Mouse (Mus musculus): Measurements from ENCODE around the gene Pip4k2c.
A peak's percentile ranks its signal among the peaks of the same experiment; 100 is the strongest.
"Not testable (repeated sequence)": the region's sequence is repeated elsewhere in the genome, so short reads cannot be mapped to it uniquely, and the experiment has no call there.

Gene Pip4k2c

DNA sequence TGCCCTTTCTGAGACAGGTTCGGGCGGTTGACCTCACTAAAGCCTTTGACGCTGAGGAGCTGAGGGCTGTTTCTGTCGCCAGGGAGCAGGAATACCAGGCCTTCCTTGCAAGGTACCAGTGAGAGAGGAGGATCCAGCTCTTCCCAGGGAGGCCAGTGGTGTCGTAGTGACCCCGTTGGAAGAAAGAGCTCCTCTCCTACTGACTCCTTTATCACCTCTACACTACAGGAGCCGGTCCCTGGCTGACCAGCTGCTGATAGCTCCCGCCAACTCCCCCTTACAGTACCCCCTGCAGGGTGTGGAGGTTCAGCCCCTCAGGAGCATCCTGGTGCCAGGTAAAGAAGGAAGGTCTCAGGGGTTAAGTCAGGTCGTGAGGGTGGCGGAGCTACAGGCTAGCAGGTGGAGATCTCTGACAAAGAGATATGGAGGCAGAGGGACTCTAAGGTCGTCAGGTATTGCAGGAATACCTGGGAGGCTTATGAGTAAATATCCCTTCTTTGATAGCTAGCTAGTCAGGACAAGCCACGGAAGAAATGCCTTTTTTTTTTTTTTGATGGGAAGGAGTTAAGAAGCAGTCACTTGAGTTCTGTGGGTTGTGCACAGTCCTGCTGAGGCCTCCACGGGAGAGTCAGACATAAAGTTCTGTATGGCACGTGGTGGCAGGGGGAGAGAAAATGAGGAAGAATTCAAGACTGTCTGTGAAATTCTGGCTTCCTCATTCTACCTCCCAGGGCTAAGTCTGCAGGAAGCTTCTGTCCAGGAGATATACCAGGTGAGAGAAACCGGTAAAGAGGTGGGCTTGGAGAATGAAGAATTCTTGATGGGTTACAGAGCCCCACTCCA, 44.4 kb downstream of the Pip4k2c start:
- no peak for DNase-seq

GRCm38 (mm10) chr10:127166404-127166715, 45.0 kb downstream of the Pip4k2c start:
- DNase-seq = peak; percentile 54

DNA sequence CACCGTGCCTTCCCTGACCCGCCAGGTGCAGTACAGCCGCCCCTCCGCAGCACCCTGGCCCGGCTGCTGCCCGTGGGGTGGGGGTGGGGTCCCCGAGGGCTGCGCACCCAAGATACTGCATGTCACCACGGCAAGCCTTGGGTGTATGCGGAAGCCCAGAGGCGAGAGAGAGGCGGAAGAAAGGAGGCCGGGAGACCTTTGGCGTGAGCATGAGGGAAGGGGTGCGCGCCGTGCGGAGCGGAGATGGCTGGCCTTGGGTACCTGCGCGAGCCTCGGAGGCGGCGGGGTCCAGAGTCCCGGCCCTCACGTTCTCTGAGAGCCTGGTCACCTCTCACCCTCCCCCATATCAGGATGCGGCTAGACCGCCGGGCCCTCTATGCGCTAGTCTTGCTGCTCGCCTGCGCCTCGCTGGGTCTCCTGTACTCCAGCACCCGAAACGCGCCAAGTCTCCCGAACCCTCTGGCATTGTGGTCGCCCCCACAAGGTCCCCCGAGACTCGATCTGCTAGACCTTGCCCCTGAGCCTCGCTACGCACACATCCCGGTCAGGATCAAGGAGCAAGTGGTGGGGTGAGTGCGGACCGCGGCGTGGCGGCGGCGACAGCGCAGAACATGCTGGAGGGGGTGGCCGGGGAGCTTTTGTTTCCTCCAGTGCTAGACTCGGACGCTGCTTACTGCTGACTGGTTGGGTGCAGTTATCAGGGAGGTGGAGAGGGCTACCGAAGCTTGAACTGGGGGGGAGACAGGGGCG, 45.6 kb downstream of the Pip4k2c start:
- DNase-seq = no peak

GRCm38 (mm10) chr10:127165354-127165653, 46.1 kb downstream of the Pip4k2c start:
- DNase-seq = no peak

- DNase-seq = peak; percentile 84
Measured at GRCm38 (mm10) chr10:127164631-127165353, 46.6 kb downstream of the Pip4k2c start, which contains the start of gene B4galnt1. Gene B4galnt1 (plus strand): TSS chr10:127165225.

DNA sequence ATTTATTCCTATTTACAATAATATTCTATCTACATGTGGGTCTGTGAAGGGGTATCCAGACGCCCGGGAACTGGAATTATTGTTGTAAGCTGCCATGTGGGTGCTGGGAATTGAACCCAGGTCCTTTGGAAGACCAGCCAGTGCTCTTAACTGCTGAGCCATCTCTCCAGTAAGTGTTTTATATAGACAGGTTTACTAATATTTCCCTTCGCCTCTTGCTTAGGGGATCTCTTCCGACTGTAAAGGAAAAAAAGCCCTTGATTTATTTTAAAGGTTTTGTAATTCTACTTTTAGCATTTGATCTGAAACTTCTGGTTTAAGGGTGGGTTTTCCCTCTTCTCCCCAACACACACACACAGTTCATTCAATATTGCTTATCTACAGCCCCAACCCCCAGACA, 47.2 kb downstream of the Pip4k2c start:
- no peak for DNase-seq

DNA sequence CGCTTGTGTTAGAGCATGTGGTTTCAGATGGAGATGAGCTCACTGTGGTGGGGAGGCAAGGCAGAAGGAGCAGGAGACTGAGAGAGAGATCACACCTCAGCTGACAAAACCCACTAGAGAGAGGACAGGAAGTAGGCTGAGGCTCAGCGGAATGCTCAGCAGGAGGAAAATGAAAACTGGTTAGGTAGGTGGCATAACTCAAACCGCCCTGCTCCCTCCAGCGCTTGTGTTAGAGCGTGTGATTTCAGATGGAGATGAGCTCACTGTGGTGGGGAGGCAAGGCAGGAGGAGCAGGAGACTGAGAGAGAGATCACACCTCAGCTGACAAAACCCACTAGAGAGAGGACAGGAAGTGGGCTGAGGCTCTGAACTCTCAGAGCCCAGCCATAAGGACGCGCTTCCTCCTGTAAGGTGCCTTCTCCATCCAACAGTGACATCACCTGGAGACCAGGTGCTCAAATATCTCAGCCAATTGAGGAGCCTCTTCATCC, 48.6 kb downstream of the Pip4k2c start:
- peak; percentile 62 for DNase-seq

- DNase-seq = no peak
Measured at GRCm38 (mm10) chr10:127160728-127161127, 50.7 kb downstream of the Pip4k2c start.

DNA sequence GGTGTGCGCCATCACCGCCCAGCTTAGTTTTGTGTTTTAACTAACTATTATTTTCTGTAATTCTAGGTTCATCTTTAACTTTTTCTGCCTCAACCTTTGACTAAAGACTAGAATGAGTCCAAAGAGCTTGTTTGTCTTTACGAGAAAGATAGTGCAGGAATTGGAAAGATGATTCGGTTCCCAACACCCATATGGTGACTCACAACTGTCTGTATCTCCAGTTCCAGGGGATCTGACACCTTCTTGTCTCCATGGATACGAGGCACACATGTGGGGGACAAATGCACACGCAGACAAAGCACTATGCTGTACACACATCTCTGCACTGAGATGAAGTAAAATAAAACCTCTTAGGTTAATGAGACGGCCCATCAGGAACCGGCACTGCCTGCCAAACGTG, 51.3 kb downstream of the Pip4k2c start:
- peak; percentile 68 for DNase-seq

DNA sequence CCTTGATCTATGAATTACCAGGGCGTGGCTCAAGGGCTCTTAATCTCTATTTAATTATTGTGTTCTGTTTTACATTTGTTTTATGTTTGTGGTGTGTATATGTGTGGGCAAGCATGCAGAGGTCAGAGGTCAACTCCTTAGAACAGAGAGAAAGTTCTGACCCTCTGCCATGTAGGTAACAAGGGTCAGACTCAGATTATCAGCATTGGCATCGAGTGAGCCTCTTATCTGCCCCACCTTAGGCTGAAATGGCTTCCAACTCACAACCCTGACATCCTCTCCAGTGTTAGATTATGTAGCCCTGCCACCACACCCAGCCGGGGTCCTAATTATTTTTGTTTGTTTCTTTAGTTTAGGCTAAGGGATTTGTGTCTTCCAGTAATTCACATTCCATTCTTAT, 52.9 kb downstream of the Pip4k2c start:
- no peak for DNase-seq

GRCm38 (mm10) chr10:127156511-127156910, 54.9 kb downstream of the Pip4k2c start:
- no peak for DNase-seq

DNA sequence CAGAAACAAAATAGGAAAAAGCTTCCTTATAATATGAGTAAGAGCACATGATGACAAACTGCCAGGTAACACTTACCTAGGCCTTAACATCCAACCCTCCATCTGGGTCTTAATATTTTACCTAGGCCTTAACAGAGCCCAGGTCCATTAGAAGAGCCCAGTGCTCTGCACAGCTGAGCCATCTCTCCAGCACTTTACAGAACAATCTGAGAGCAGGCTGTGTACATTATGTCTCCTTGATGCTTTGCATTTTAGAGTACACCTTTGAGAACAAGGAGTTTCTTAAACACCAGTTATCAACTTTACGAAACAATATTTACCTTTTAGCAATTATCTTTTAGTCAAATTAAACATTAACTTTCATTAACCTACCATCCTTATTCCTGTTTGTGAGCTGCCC, 55.3 kb downstream of the Pip4k2c start:
- DNase-seq = no peak

DNA sequence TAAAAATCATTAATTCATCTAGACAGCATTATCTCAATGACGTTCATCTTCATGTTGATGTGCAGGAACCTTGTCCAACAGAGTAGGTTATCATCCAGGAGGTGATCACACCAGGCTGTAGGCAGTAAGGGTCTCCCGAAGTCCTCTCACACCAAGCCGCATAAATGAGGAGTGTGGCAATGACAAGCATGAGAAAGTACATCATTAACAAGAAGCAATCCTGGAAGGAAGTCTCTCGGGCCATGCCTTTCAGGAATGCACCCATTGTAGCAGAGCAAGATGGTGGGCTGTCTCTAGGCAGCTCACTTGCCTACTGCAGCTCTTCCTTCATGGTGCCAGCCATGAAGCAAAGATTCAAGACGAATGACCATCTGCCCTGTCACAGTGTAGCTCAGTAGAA, 56.7 kb downstream of the Pip4k2c start:
- DNase-seq = no peak

DNA sequence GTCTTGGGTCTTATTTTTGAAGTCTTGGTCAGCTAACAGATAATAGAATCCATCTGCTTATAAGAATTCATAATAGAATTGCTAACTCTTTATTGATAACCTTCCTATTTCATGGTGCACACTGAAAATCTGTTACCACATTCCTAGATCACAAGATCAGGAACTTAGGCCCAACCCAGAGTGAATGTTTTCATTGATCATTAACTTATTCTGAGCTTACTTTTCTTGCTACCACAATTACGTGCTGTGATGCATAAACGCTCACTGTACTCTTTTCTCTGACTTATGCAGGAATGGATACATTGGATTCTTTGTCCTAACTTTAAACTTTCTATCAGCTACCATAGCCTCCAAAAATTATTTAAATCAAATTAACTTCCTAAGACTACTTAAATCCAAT, 57.1 kb downstream of the Pip4k2c start:
- DNase-seq = no peak

GRCm38 (mm10) chr10:127153323-127153722, 58.1 kb downstream of the Pip4k2c start:
- no peak for DNase-seq

DNA sequence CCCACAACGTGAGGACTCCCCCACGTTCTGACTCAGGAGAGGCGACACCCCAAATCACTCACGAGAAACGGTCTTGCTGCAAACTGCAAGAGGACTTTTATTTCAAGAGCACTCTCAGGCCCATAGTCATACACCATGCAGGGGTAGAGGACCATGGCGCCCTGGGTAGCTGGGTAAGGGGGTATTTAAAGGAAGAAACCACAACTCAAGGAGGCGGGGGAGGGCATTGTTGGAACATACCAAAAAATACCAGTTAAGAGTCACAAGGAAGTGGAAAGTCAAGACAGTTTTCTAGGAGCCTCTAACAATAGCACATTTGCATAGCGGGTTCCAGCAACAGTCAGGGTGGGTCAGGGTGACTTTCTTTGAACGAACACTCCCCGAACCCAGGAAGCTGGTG, 58.8 kb downstream of the Pip4k2c start:
- DNase-seq = not testable (repeated sequence)

DNA sequence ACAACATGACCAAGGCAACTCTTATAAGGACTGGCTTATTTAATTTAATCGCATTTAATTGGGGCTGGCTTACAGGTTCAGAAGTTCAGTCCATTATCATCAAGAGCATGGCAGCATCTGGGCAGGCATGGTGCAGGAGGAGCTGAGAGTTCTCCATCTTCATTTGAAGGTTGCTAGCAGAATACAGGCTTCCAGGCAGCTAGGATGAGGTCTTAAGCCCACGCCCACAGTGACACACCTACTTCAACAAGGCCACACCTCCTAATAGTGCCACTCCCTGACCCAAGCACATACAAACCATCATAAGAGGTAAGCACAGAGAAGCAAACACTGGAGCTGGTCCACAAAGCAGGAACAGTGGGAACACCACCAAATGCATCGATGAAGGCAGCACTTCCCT, 60.2 kb downstream of the Pip4k2c start:
- not testable (repeated sequence) for DNase-seq

DNA sequence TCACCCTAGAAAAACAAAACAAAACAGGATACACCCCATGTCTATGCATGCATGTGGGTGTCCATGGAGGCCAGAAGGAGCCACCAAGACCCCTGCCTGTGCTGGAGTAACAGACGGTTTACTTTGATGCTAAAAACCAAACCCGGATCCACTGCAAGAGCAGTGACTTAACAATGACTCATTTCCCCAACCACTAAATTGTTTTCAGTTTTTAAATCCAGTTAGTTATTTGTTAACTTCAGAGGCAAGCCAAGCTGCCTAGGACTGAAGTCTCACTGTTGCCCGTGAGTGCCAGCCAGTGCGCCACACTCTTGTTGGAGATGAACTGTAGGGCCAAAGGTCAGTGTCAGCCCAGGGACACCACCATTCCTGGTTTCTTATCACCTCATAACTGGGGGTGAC, 60.9 kb downstream of the Pip4k2c start:
- DNase-seq = no peak

DNA sequence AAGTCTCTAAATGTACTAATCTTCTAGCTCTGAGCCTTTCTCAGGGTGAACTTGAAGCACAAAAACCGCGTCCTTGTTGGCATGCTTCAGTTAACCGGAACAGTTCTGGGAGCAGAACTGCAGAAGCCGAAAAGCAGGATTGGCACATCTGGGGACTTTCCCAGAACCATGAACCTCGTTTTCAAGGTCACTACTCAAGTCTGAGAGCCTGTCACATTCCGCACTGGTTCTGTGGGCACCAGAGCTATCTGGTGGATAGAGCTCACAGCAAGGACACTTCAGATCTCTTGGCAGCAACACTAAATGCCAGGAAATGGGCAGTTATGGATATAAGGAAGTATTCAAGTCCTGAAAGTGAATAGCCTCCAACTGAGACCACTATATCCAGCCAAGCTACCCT, 64.2 kb downstream of the Pip4k2c start:
- no peak for DNase-seq
